11 mouse cellular contexts compared by ENCODE assay signal in the genomic region with DNA sequence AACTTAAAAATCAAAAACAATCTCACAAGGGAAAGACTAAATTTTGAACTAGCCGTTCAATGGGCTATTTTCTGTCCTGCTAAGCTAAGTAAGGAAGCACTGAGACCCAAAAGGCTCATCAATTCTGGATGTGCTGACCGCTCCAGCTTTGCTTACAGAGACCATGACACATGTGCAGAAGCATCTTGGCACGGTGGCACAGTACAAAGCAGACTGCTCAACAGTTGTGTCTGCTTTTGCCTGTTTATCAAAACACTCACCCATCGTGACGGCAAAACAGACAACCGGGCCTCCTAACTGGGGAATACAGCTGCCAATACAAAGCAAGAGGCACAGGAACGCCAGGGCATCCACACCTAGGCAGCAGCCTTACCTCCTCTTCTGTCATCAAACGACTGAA. TPM values are rescaled to one million over a fixed set of nuclear protein-coding genes. Genes with fewer than 3 reads are reported as not detected.
DNase-seq lines count a peak whose midpoint lies in the region; ATAC-seq and TF ChIP-seq lines count a peak whose summit lies in the region.
"Had no signal": no experiment of that assay in that cellular context is flagged by ENCODE, and none has a peak within 500 bp of the region (broad histone marks: within the 10 kb centered on the region; RNA-seq: fewer than 3 reads in every experiment).

No protein-coding gene starts in this region.

- peaks cover 15% of the 10 kb centered on the region for H3K36me3 ChIP-seq in heart, embryonic 13.5 days
- H3K36me3 ChIP-seq in intestine, postnatal 0 days (ENCODE audit: control insufficient read depth, insufficient read depth): no peaks in the 10 kb centered on the region

- H3K27ac ChIP-seq in heart, embryonic 13.5 days (replicated peaks): peak overlapping the region; percentile 98
- H3K27ac ChIP-seq in intestine, postnatal 0 days (ENCODE audit: low read depth, low read length): peak overlapping the region; percentile 64
- H3K27ac ChIP-seq: forebrain, embryonic 13.5 days; left cerebral cortex, adult 2 months had no signal

- ATAC-seq in heart, embryonic 13.5 days (ENCODE audit: extremely low read depth, insufficient number of reproducible peaks, low FRiP score, low TSS enrichment): no peak
- ATAC-seq in intestine, postnatal 0 days: no peak
- ATAC-seq: forebrain, embryonic 13.5 days had no signal

- DNase-seq in ovary, adult 18-20 months (ENCODE audit: low spot score): peak; percentile 22
- no peak for DNase-seq in ovary, postnatal 10 days (ENCODE audit: low spot score)
- no peak for DNase-seq in B cell, adult 2 months
- DNase-seq in adrenal gland, postnatal 4 days (ENCODE audit: low spot score in 2 of 2): no peak
- no peak for DNase-seq in cerebellum, adult 8-10 months
- DNase-seq: adrenal gland, postnatal 10 days had no signal

- H3K4me3 ChIP-seq in heart, embryonic 13.5 days: no peak overlapping the region
- no peak overlapping the region for H3K4me3 ChIP-seq in intestine, postnatal 0 days (ENCODE audit: low read depth, low read length)
- H3K4me3 ChIP-seq: forebrain, embryonic 13.5 days; left cerebral cortex, adult 2 months had no signal

- WGBS in heart, embryonic 13.5 days: 43% methylated on average over 8 of the region's 8 CpGs
- 66% methylated on average over 8 of the region's 8 CpGs for WGBS in intestine, postnatal 0 days

- no peak for TF ChIP-seq CTCF in intestine, postnatal 0 days (IDR thresholded peaks at IDR 0.05; ENCODE audit: low read depth)

- H3K4me1 ChIP-seq in heart, embryonic 13.5 days: peaks cover 75% of the 10 kb centered on the region
- H3K4me1 ChIP-seq in intestine, postnatal 0 days (replicated peaks; ENCODE audit: control insufficient read depth, insufficient read depth, low read length): peaks cover 9% of the 10 kb centered on the region; the same call in 1 of the 2 replicates
- H3K4me1 ChIP-seq: forebrain, embryonic 13.5 days had no signal

- no peaks in the 10 kb centered on the region for H3K9me3 ChIP-seq in heart, embryonic 13.5 days
- H3K9me3 ChIP-seq in intestine, postnatal 0 days (ENCODE audit: control insufficient read depth): no peaks in the 10 kb centered on the region
- H3K9me3 ChIP-seq: forebrain, embryonic 13.5 days had no signal

- H3K27me3 ChIP-seq in heart, embryonic 13.5 days (replicated peaks): no peaks in the 10 kb centered on the region
- no peaks in the 10 kb centered on the region for H3K27me3 ChIP-seq in intestine, postnatal 0 days (replicated peaks; ENCODE audit: control insufficient read depth, insufficient read depth, low read length)
- H3K27me3 ChIP-seq: forebrain, embryonic 13.5 days had no signal

- H3K4me2 ChIP-seq in heart, embryonic 13.5 days: peak overlapping the region; percentile 39
- no peak overlapping the region for H3K4me2 ChIP-seq in intestine, postnatal 0 days (replicated peaks; ENCODE audit: low read depth)
- H3K4me2 ChIP-seq: forebrain, embryonic 13.5 days; liver, embryonic 11.5 days had no signal

- H3K9ac ChIP-seq in heart, embryonic 13.5 days: peak overlapping the region; percentile 45
- H3K9ac ChIP-seq in intestine, postnatal 0 days (ENCODE audit: low read depth, low read length): no peak overlapping the region
- H3K9ac ChIP-seq: forebrain, embryonic 13.5 days had no signal

RNA-seq across cellular contexts. Expression of a gene that starts 35.1 kb away (rescaled TPM):
- 10.8 and 12.0 TPM in 2 replicates for polyA plus RNA-seq in heart, embryonic 13.5 days (2015; fragmentation: Nextera tagmentation; extraction: Ambion mirVana)
- polyA plus RNA-seq in intestine, postnatal 0 days (2015; fragmentation: Nextera tagmentation; extraction: Ambion mirVana): 5.8 and 6.6 TPM in 2 replicates
- 10 to 100 TPM; 20.6 to 22.9 TPM for total RNA-seq in adrenal gland, postnatal 4 days (2021)

RNA-seq across cellular contexts. Expression of a gene that starts 38.9 kb away (rescaled TPM):
- 192 and 211 TPM in 2 replicates for polyA plus RNA-seq in heart, embryonic 13.5 days (2015; fragmentation: Nextera tagmentation; extraction: Ambion mirVana)
- polyA plus RNA-seq in intestine, postnatal 0 days (2015; fragmentation: Nextera tagmentation; extraction: Ambion mirVana): 30.0 and 30.3 TPM in 2 replicates
- 10 to 100 TPM in 1 of 2 experiments, 1 to 10 TPM in 1; 8.2 to 14.1 TPM for total RNA-seq in adrenal gland, postnatal 4 days (2021)

RNA-seq across cellular contexts. Expression of a gene that starts 41.2 kb away (rescaled TPM):
- polyA plus RNA-seq in heart, embryonic 13.5 days (2015; fragmentation: Nextera tagmentation; extraction: Ambion mirVana): 25.5 and 28.2 TPM in 2 replicates
- 18.7 and 18.9 TPM in 2 replicates for polyA plus RNA-seq in intestine, postnatal 0 days (2015; fragmentation: Nextera tagmentation; extraction: Ambion mirVana)
- total RNA-seq in adrenal gland, postnatal 4 days (2021): 10 to 100 TPM; 91.9 to 92.1 TPM
